12 mouse cellular contexts compared by ENCODE assay signal in the genomic region with DNA sequence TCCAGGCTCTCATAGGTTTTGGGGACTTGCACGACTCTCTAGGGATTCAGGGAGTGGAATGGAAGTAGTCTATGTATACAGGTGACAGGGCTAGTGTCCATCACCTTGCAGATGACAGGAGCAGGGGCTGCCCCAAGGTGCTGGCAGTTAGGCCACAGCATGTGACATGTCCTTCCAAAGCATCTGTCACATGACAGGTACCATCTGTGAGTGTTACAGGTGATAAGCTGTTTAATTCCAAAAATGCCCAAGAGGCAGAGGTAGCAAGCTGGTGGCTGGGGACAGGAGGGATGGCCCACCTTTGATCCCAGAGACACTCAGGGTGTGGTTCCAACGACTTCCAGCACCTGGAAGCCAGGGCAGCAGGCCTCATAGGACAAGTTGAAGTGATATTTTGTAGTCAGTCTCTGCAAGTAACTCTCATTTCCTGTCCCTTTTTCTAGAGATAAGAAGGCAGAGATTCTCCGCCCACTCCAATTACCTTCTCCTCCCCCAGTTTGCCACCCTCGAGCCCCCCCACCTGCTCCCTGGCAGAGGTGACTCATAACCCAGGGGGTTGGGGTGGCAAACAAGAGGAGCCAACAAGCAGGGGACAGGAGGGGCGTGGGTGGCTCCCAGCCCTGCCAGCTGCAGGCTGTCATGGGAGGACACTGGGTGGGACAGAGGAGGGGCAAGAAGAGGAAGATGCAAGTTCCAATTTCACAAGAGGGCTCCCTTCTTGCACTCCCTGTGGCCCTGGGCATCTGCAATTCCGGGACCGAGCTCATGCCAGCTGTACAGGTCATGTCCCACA. TPM values are rescaled to one million over a fixed set of nuclear protein-coding genes. Genes with fewer than 3 reads are reported as not detected.
A peak's percentile ranks its signal among the peaks of the same experiment; 100 is the strongest.
DNase-seq lines count a peak whose midpoint lies in the region; ATAC-seq lines count a peak whose summit lies in the region.
"Had no signal": no experiment of that assay in that cellular context is flagged by ENCODE, and none has a peak within 500 bp of the region (broad histone marks: within the 10 kb centered on the region; RNA-seq: fewer than 3 reads in every experiment).

No protein-coding gene starts in this region.

- peak; percentile 75 for DNase-seq in cerebellum, adult 9-11 months
- DNase-seq in right cerebral cortex, adult 18-20 months: peak; percentile 89
- no peak for DNase-seq in right cerebral cortex, postnatal 4 days
- peak; percentile 69 to 76 for DNase-seq in thymus, postnatal 10 days (ENCODE audit: low spot score in 2 of 2)
- no peak for DNase-seq in gastrocnemius, postnatal 4 days (ENCODE audit: low spot score in 2 of 2)
- DNase-seq: heart, adult 18-20 months; lung, postnatal 4 days had no signal

- no peaks in the 10 kb centered on the region for H3K27me3 ChIP-seq in intestine, embryonic 16.5 days (replicated peaks; ENCODE audit: control insufficient read depth, insufficient read depth, low read length)
- H3K27me3 ChIP-seq in forebrain, embryonic 12.5 days: no peaks in the 10 kb centered on the region; the same call in 1 of the 2 replicates
- H3K27me3 ChIP-seq: limb, embryonic 13.5 days; neural tube, embryonic 13.5 days had no signal

- H3K9me3 ChIP-seq in intestine, embryonic 16.5 days (ENCODE audit: control insufficient read depth, low read length): no peaks in the 10 kb centered on the region
- H3K9me3 ChIP-seq in forebrain, embryonic 12.5 days: no peaks in the 10 kb centered on the region
- H3K9me3 ChIP-seq: limb, embryonic 13.5 days; neural tube, embryonic 13.5 days had no signal

- H3K9ac ChIP-seq in intestine, embryonic 16.5 days (ENCODE audit: low read depth, low read length): no peak overlapping the region
- H3K9ac ChIP-seq in forebrain, embryonic 12.5 days: no peak overlapping the region
- H3K9ac ChIP-seq: limb, embryonic 13.5 days; neural tube, embryonic 13.5 days had no signal

- no peaks in the 10 kb centered on the region for H3K36me3 ChIP-seq in intestine, embryonic 16.5 days (ENCODE audit: control insufficient read depth, insufficient read depth, low read length)
- no peaks in the 10 kb centered on the region for H3K36me3 ChIP-seq in forebrain, embryonic 12.5 days (replicated peaks)
- H3K36me3 ChIP-seq: limb, embryonic 13.5 days; neural tube, embryonic 13.5 days had no signal

- no peak overlapping the region for H3K4me2 ChIP-seq in intestine, embryonic 16.5 days (ENCODE audit: low read depth, low read length)
- no peak overlapping the region for H3K4me2 ChIP-seq in forebrain, embryonic 12.5 days
- H3K4me2 ChIP-seq: limb, embryonic 13.5 days; neural tube, embryonic 13.5 days had no signal

- ATAC-seq in cerebellum, adult (ENCODE audit: insufficient number of reproducible peaks, low FRiP score, low TSS enrichment): no peak
- peak; percentile 61; the same call in 1 of the 2 replicates for ATAC-seq in intestine, embryonic 16.5 days
- ATAC-seq in forebrain, embryonic 12.5 days (ENCODE audit: low FRiP score): no peak

- no peak overlapping the region for H3K27ac ChIP-seq in intestine, embryonic 16.5 days (ENCODE audit: low read length)
- no peak overlapping the region for H3K27ac ChIP-seq in forebrain, embryonic 12.5 days
- H3K27ac ChIP-seq: limb, embryonic 13.5 days; neural tube, embryonic 13.5 days had no signal

- 48% methylated on average over 7 of the region's 7 CpGs for WGBS in intestine, embryonic 16.5 days
- 74% methylated on average over 7 of the region's 7 CpGs for WGBS in forebrain, embryonic 12.5 days

- no peak overlapping the region for H3K4me3 ChIP-seq in intestine, embryonic 16.5 days (ENCODE audit: low read length)
- no peak overlapping the region for H3K4me3 ChIP-seq in forebrain, embryonic 12.5 days (replicated peaks)
- H3K4me3 ChIP-seq: limb, embryonic 13.5 days; neural tube, embryonic 13.5 days had no signal

- peaks cover 9% of the 10 kb centered on the region; the same call in 1 of the 2 replicates for H3K4me1 ChIP-seq in intestine, embryonic 16.5 days (ENCODE audit: control insufficient read depth, insufficient read depth, low read length)
- H3K4me1 ChIP-seq in forebrain, embryonic 12.5 days: 0 out of 2 replicates have a peak, but pooled peaks cover 3% of the 10 kb centered on the region
- H3K4me1 ChIP-seq: limb, embryonic 13.5 days had no signal

RNA-seq across cellular contexts. Expression of gene Camk2b, which starts 47.7 kb away (rescaled TPM):
- 5.8 and 6.8 TPM in 2 replicates for polyA plus RNA-seq in intestine, embryonic 16.5 days (2015; fragmentation: Nextera tagmentation; extraction: Ambion mirVana)
- 100 to 1,000 TPM; 190 to 199 TPM for total RNA-seq in gastrocnemius, postnatal 4 days (2021)
- polyA plus RNA-seq in forebrain, embryonic 12.5 days (2016; fragmentation: Nextera tagmentation; extraction: Ambion mirVana): 11.0 and 11.7 TPM in 2 replicates

Comparison
In these comparisons a context has a peak if more than half of its experiments do, and no peak if none do; other contexts are left out.
1. DNase-seq: peak in cerebellum, adult 9-11 months (single experiment), right cerebral cortex, adult 18-20 months (single experiment) and thymus, postnatal 10 days (2 of 2); none in right cerebral cortex, postnatal 4 days (single experiment) and gastrocnemius, postnatal 4 days (0 of 2).